Mouse (Mus musculus) embryonic facial prominence, embryonic 10.5 days (tissue): ENCODE measurements around the gene Zcchc14. TPM values are rescaled to one million over a fixed set of nuclear protein-coding genes. Genes with fewer than 3 reads are reported as not detected.

Source experiments
- DNase-seq: peaks from one replicate; pipeline ENCODE4 v3.0.0-alpha.2; 2017; ENCODE audit warnings: low spot score
- H3K27ac ChIP-seq: fragments of 300-500 bp; sonication (generic); replicated peaks from 2 replicates; pipeline ENCODE4 v1.5.1; 2016; ENCODE audit warnings: mild to moderate bottlenecking
- H3K27me3 ChIP-seq: fragments of 300-500 bp; sonication (generic); replicated peaks from 2 replicates; pipeline ENCODE4 v1.6.1; 2016; ENCODE audit warnings: low read depth, mild to moderate bottlenecking; ENCODE audit not compliant: poor library complexity, severe bottlenecking
- H3K36me3 ChIP-seq: fragments of 300-500 bp; sonication (generic); replicated peaks from 2 replicates; pipeline ENCODE4 v1.6.1; 2016; ENCODE audit warnings: mild to moderate bottlenecking, moderate library complexity
- H3K4me1 ChIP-seq: fragments of 300-500 bp; sonication (generic); 2 replicates; pipeline ENCODE4 v1.6.1; 2016
- H3K4me3 ChIP-seq: fragments of 300-500 bp; sonication (generic); 2 replicates; pipeline ENCODE4 v1.5.1; 2016; ENCODE audit warnings: mild to moderate bottlenecking, moderate library complexity
- H3K9me3 ChIP-seq: fragments of 300-500 bp; sonication (generic); 2 replicates; pipeline ENCODE4 v1.6.1; 2016; ENCODE audit warnings: mild to moderate bottlenecking
- WGBS: fragments of 180-500 bp; shearing (Covaris S2); methylation state at CpG from one replicate; pipeline ENCODE4 v1.1.7; 2016; 5-methylcytosine and 5-hydroxymethylcytosine counted together
- polyA plus RNA-seq: library from polyadenylated mRNA; unstranded; fragments of >200 nt; fragmentation: Nextera tagmentation; extraction: Ambion mirVana; gene quantifications from 2 replicates; pipeline ENCODE4 v1.2.1, GENCODE M21; 2016

The Zcchc14 gene
- 15.0 and 17.3 TPM in 2 replicates for polyA plus RNA-seq

- Histone ChIP-seq H3K27ac (peak within 1 kb of the TSS; percentile 95), H3K4me3 (peak within 1 kb of the TSS; percentile 89), H3K36me3 (peaks cover 15% of the 10 kb centered on the region), H3K4me1 (peaks cover 61% of the 10 kb centered on the region), H3K9me3 (no peaks in the 10 kb centered on the region), H3K27me3 (no peaks in the 10 kb centered on the region)
- DNase-seq = peak; percentile 99
- WGBS = under 1% methylated on average over 67 of the region's 67 CpGs
Measured at GRCm38 (mm10) chr8:121652774-121653323, at the start of gene Zcchc14. Gene Zcchc14 (minus strand): TSS chr8:121652901.

DNA sequence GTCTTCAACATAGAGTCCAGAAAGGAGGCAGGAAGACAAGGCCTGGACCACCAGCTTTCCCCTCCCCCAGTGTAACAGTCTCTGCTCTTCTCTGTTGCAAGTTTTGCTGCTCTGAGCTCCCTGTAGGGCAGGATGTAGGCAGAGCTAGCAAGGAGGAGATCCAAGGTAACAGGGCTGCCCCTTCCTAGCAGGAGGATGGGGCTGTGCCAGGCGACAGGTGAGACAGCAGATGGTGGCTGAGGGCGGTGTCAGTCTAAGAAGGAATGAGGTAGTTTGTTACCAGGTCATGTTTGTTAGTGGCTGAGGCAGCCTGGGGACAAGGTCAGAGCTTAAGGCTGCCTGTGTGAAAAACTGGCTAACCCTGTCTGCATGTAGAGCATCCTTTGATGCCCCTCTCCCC is 47.2 kb upstream of the Zcchc14 start:
- 0 out of 2 replicates have a peak, but pooled peaks cover 4% of the 10 kb centered on the region for H3K9me3 ChIP-seq
- H3K4me1 ChIP-seq = peaks cover 24% of the 10 kb centered on the region
- 96% methylated on average over 2 of the region's 2 CpGs for WGBS
- DNase-seq = no peak
- H3K27me3 ChIP-seq = no peaks in the 10 kb centered on the region
- no peak overlapping the region for H3K4me3 ChIP-seq
- H3K27ac ChIP-seq = no peak overlapping the region
- no peaks in the 10 kb centered on the region for H3K36me3 ChIP-seq

GRCm38 (mm10) chr8:121698615-121699101 is 46.0 kb upstream of the Zcchc14 start:
- peaks cover 18% of the 10 kb centered on the region for H3K4me1 ChIP-seq
- H3K27ac ChIP-seq = peak overlapping the region; percentile 14
- peak overlapping the region; percentile 47 for H3K4me3 ChIP-seq
- no peaks in the 10 kb centered on the region for H3K27me3 ChIP-seq
- no peak for DNase-seq
- 0 out of 2 replicates have a peak, but pooled peaks cover 4% of the 10 kb centered on the region for H3K9me3 ChIP-seq
- no peaks in the 10 kb centered on the region for H3K36me3 ChIP-seq
- WGBS = 11% methylated on average over 9 of the region's 9 CpGs

DNA sequence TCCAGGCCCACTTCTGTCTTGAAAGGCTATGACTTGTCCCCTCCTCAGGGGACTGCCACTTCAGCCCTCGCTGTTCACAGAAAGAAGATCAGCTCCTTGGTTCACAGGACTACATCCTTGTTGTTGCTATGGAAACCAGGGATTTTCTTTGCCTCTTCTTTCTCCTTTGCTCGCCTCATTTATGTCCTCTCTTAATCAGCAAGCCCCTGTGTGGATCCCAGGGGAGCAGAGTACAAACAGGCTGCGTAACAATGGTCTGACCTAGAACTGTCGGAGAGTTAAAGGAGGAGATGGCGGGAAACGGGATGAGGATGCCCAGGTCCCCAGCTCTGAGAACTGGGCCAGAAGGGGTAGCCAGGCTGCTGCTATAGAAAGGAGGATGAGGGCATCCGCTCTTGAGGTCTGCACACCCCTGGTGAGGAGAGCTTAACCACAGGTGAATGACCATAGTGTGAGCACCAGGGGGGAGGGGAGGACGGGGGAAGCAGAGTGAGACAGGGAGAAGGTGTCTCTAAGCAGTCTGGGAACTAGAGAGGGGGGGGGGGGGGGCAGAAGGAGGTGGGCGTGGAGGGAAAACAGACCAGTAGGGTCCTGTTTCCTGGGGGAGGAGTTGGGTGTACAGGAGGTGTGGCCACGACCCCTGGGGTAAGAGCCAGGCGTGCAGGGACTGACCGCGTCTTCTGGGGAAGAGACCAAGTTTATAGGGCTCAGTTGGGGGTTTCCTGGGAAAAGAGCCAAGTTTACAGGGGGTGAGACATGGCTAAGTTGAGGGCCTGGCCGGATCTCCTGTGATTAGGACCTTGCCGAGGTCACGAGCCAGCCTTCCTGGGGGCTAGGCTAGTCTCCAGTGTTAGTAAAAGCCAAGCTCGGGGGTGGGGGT is 45.3 kb upstream of the Zcchc14 start:
- Histone ChIP-seq H3K9me3 (0 out of 2 replicates have a peak, but pooled peaks cover 4% of the 10 kb centered on the region), H3K36me3 (no peaks in the 10 kb centered on the region), H3K27me3 (no peaks in the 10 kb centered on the region), H3K4me3 (peak overlapping the region; percentile 47), H3K4me1 (peaks cover 18% of the 10 kb centered on the region), H3K27ac (peak overlapping the region; percentile 36)
- peak; percentile 69 for DNase-seq
- 2% methylated on average over 16 of the region's 17 CpGs for WGBS

DNA sequence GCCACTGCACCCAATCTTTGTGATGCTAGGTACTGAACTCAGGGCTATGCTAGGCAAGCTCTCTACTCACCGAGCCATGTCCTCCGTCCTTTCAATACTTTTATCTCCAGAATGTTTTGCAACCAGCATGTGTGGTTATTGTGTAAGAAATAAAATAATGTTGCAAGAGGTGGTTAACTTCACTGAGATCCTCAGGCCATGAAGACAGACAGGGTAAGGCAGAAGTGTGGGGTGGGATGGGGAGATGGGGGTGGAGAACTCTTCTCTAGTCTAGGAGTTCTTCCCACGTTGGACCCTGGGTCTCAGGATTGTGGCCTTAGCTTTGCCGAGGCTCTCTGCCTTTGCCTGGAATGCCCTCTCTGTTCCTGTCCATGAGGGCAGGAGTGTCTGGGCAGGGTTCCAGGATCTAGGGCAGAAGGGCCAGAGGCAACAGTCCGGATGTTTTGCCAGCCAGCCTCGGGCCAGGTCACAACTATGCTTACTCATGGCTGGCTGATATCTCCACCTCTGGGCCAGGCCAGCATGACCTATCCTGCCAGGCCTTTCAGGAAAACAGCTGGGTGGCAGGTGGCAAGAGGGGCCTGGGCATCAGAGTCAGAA is 43.0 kb upstream of the Zcchc14 start:
- 82% methylated on average over 6 of the region's 6 CpGs for WGBS
- peaks cover 18% of the 10 kb centered on the region for H3K4me1 ChIP-seq
- H3K27me3 ChIP-seq = no peaks in the 10 kb centered on the region
- no peak for DNase-seq
- H3K36me3 ChIP-seq = no peaks in the 10 kb centered on the region
- H3K9me3 ChIP-seq = 0 out of 2 replicates have a peak, but pooled peaks cover 4% of the 10 kb centered on the region
- no peak overlapping the region for H3K27ac ChIP-seq
- no peak overlapping the region for H3K4me3 ChIP-seq

GRCm38 (mm10) chr8:121694453-121694852 is 41.8 kb upstream of the Zcchc14 start:
- Histone ChIP-seq H3K27me3 (no peaks in the 10 kb centered on the region), H3K9me3 (no peaks in the 10 kb centered on the region), H3K36me3 (no peaks in the 10 kb centered on the region), H3K27ac (no peak overlapping the region), H3K4me3 (no peak overlapping the region), H3K4me1 (peaks cover 18% of the 10 kb centered on the region)
- WGBS = 54% methylated on average over 4 of the region's 4 CpGs
- DNase-seq = peak; percentile 64

- H3K36me3 ChIP-seq = no peaks in the 10 kb centered on the region
- no peak for DNase-seq
- 40% methylated on average over 5 of the region's 5 CpGs for WGBS
- 0 out of 2 replicates have a peak, but pooled peaks cover 5% of the 10 kb centered on the region for H3K27me3 ChIP-seq
- H3K9me3 ChIP-seq = no peaks in the 10 kb centered on the region
- no peak overlapping the region for H3K4me3 ChIP-seq
- H3K4me1 ChIP-seq = peaks cover 37% of the 10 kb centered on the region
- 0 out of 2 replicates have a peak overlapping the region, but pooled peaks have one; percentile 46 for H3K27ac ChIP-seq
Measured at GRCm38 (mm10) chr8:121688496-121688895, 35.8 kb upstream of the Zcchc14 start.

GRCm38 (mm10) chr8:121687455-121688161 is 34.9 kb upstream of the Zcchc14 start:
- WGBS = 55% methylated on average over 14 of the region's 14 CpGs
- H3K4me1 ChIP-seq = peaks cover 37% of the 10 kb centered on the region
- peak; percentile 33 for DNase-seq
- H3K36me3 ChIP-seq = no peaks in the 10 kb centered on the region
- peak overlapping the region; percentile 46; the same call in 1 of the 2 replicates for H3K27ac ChIP-seq
- H3K27me3 ChIP-seq = 0 out of 2 replicates have a peak, but pooled peaks cover 5% of the 10 kb centered on the region
- H3K4me3 ChIP-seq = no peak overlapping the region
- H3K9me3 ChIP-seq = no peaks in the 10 kb centered on the region

- WGBS = 22% methylated on average over 4 of the region's 4 CpGs
- H3K9me3 ChIP-seq = no peaks in the 10 kb centered on the region
- H3K4me1 ChIP-seq = peaks cover 37% of the 10 kb centered on the region
- no peak overlapping the region for H3K27ac ChIP-seq
- DNase-seq = peak; percentile 59
- H3K27me3 ChIP-seq = 0 out of 2 replicates have a peak, but pooled peaks cover 5% of the 10 kb centered on the region
- H3K36me3 ChIP-seq = no peaks in the 10 kb centered on the region
- no peak overlapping the region for H3K4me3 ChIP-seq
Measured at GRCm38 (mm10) chr8:121685419-121685818, 32.7 kb upstream of the Zcchc14 start.

- Histone ChIP-seq H3K27ac (no peak overlapping the region), H3K36me3 (no peaks in the 10 kb centered on the region), H3K4me1 (peaks cover 25% of the 10 kb centered on the region), H3K9me3 (no peaks in the 10 kb centered on the region), H3K27me3 (no peaks in the 10 kb centered on the region), H3K4me3 (no peak overlapping the region)
- no peak for DNase-seq
- 75% methylated on average over 10 of the region's 10 CpGs for WGBS
Measured at GRCm38 (mm10) chr8:121683083-121683832, 30.6 kb upstream of the Zcchc14 start.

DNA sequence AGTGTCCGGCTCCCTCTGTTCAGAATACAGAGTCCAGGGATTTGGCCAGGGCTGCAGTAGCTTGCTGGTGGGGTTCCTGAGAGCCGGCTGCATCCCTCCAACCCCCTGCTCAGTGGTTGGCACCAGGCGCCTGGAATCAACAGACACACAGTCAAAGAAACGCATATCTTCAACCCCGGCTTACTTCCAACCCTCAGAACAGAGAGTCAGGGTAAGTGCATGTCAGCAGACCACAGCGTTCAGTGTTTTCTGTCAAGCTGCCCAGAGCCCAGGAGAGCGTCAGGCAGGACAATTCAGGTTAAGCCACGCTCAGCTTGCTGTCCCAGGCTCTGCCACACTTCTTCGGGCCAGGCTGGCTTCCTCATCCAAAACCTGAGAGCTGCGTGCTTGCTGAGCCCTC is 28.8 kb upstream of the Zcchc14 start:
- no peaks in the 10 kb centered on the region for H3K27me3 ChIP-seq
- H3K4me1 ChIP-seq = peaks cover 9% of the 10 kb centered on the region
- DNase-seq = no peak
- no peak overlapping the region for H3K27ac ChIP-seq
- H3K9me3 ChIP-seq = no peaks in the 10 kb centered on the region
- H3K4me3 ChIP-seq = no peak overlapping the region
- H3K36me3 ChIP-seq = no peaks in the 10 kb centered on the region
- WGBS = 57% methylated on average over 10 of the region's 10 CpGs
